Mouse (Mus musculus) skeletal muscle tissue, adult 2 months (tissue): ENCODE measurements at regions not wholly inside any gene's neighbourhood (a gene's known extent, or its start where the extent isn't known, plus 50 kb on each side); places are given as distances from the start of the nearest gene placed in this dataset.
A peak's percentile ranks its signal among the peaks of the same experiment; 100 is the strongest.

Experiments
- DNase-seq: peaks from one replicate; pipeline ENCODE4 v3.0.0-alpha.2; 2012; ENCODE audit warnings: low read depth, low spot score

DNA sequence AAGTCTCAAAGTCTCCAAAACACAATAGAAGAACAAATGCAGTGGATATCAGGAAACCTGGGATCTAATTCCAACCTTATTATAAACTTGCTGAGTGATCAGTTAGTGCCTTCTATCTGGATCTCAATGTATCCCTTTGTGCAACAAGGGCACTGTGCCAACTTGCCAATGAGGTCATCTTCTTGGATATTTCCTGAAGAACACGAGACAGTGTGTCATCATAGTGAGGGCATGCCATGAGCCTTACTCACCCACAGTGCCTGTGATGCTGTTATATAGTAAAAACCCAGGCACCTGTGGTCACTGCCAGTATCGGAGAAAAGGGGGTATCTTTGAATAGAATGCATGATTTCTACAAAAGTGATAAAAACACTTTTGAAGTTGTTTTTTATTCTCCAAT lies 60.2 kb upstream of the Cd34 start:
- DNase-seq, result peak; percentile 62

DNA sequence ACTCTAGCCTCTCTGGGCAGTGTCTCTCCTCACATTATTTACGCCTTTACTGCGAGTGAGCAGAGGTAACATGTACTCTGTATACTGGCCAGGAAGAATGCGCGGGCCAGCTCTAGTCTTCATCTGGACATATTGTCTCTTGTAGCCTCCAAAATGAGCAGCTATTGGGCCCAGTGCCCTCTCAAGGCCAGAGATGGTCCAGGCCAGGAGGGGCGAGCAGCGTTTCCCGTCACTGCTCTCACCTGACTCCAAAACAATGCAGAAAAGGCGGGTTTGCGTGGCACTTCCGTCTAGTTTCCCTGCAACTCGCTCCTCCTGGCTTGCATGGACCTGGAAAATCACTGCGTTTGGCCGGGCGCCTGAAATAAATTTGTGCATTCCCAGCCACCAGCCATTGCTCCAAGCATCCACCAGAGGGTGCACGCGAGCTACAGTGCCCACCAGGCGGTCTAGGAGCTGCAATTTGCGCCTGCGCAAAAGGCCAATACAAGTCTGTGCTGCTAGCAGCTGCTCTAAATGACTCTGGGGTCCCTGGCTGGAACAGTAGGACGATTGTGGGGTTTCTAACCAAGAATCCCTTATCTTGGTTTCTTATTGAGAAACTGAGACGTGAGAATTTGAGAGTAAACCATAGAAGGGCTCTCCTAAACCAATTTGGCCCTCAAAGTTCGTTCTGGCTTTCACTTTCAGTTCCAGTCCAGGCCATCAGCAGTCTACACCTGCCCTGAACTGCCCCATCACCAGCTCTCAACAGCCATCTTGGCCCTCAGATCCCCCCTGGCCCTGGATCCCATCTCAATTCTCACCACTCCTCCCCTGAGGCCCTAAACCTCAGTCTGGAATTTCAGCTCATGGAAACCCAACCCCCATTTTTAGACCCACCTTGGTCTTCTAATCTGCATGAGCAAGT lies 59.0 kb upstream of the Cd34 start:
- DNase-seq, result peak; percentile 94

DNA sequence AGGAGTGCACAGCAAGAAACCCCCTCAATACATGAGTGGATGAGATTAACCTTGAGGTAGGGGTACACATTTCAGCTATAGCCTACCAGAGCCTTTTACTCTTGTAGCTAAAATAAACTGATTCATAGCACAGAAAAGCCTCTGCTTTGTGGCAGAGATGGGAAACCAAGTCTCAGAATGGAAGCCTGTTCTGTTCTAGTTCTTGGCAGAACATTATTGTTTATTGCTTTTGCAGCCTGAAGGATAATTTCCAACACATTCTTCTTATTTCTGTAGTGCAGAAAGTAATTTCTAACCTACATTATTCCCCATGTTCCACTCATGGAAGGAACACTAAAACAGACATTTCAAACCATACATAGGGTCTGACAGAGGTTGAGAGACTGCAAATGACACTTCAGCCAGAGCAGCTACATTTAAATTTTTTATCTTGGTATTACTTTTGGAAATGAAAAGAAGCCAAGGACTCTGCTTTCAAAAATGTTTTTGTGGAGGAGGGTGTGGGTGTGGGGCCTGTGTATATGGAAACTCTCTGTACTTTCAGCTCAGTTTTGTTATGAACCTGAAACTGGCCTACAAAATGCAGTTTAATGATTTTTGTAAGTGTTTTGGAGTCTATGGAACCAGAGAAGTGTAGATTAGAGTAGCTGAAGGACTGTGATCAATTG lies 56.9 kb upstream of the Cd34 start:
- DNase-seq, result no peak

DNA sequence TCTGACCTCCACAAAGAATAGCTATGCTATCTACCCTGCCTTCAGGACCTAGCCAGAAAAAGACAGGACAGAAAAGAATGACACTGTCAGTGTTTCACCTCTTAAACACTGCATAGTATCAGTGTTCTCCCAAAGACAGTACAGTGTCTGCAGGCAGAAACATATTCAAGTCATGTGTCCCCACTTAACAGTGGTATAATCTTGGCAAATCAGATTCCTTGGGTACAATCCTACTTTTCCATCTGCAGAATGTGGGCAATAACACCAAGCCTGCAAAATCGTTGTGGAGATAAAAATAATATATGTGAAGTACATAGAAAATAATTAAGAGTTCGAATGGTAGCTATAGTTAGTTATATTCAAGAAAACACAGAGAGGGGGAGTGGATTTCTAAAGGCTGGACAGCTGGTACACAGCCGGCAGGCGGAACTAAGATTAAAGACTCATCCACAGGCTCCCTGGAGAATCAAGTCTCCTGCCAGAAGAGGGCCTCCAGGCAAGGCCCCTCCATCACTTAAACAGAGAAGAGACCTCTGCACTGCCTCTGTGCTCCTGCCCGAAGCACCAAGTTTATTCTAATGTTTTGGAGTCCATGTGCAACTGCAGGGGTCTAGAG lies 53.4 kb upstream of the Cd34 start:
- no peak for DNase-seq

DNA sequence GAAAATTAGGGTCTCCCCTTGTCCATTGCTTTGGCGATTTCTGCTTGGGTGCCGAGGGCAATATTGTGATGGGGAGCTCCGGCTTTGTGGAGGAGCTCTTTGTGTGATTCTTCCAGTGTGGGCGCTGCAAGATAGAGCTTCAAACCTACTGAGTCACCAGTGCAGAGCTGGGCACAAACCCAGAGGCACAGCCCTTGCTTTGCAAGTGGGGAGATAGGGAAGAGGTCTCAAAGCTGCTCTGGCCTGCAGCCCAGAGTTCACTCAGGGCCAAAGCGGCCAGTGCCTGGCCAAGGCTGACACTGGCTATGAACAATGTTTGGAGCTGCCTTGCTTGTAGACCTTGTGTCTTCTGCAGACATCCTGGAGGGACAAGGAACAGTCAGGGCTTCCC lies 52.9 kb upstream of the Cd34 start:
- peak; percentile 92 for DNase-seq
